Mouse (Mus musculus): ENCODE results near the gene Dimt1. TPM values are rescaled to one million over a fixed set of nuclear protein-coding genes. Genes with fewer than 3 reads are reported as not detected.
"Not testable (repeated sequence)": the region's sequence is repeated elsewhere in the genome, so short reads cannot be mapped to it uniquely, and the experiment has no call there.

Gene Dimt1
- polyA plus RNA-seq (2014; fragmentation: Nextera tagmentation; extraction: Ambion mirVana), result 49.3 and 52.0 TPM in 2 replicates

DNA sequence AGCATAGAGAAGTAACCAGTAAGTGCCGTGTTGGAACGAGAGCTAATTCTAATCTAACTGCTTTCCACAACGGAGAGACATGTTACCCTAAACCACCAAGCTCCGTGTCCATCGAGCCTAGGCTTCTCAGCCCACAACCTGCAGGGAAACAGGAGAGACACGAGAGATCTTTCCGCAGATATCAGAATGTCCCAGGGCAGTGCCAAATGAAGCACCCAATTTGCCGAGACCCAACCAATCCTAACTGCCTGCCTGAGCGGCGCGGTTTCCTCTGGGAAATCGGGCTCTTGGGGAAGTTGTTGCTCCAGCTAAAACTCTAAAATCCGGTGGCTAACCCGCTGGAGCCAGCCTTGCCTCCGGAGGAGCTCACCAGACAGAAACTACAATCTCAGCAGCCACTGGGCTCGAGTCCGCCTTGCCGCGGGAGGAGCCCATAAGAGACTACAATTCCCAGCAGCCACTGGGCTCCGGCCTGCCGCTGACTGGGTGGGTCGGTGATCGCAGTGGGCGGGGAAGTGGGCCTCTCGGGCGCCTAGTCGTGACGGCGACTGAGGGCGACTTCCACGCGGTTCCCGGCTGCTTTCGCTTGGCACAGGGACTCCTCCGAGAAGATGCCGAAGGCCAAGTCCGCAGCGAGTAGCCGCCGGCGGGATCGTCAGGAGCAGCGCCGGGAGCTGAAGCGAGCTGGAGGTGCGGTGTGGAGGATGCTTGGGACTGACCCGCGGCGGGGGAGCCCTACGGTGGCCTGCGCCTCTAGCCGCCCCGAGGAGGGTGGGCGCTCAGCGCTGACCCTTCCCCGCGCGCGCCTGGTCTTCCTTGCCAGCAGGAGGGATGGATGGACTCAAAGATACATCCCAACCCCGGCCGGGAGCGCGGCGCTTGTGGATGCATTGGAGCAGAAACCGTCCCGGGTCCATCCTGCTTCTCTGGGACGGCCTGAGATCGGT, at the start of gene Dimt1:
TSS of gene Dimt1 (plus strand) at position 534 of the 947 bp plus-strand sequence.
- Histone ChIP-seq H3K36me3 (ENCODE audit: control insufficient read depth, insufficient read depth, low read length) (no peaks in the 10 kb centered on the region; the same call in 1 of the 2 replicates), H3K4me2 (ENCODE audit: low read depth, low read length, severe bottlenecking) (peak within 1 kb of the TSS; percentile 69), H3K9me3 (ENCODE audit: control insufficient read depth, low read length) (no peaks in the 10 kb centered on the region), H3K27ac (ENCODE audit: low read depth, low read length) (peak within 1 kb of the TSS; percentile 77; the same call in 1 of the 2 replicates), H3K27me3 (ENCODE audit: control insufficient read depth, insufficient read depth, low read length) (no peaks in the 10 kb centered on the region), H3K4me1 (replicated peaks; ENCODE audit: control insufficient read depth, insufficient read depth, low read length) (peaks cover 6% of the 10 kb centered on the region; the same call in 1 of the 2 replicates), H3K4me3 (ENCODE audit: low read depth, low read length) (peak within 1 kb of the TSS; percentile 91), H3K9ac (ENCODE audit: low read length) (peak within 1 kb of the TSS; percentile 89)
- ATAC-seq (replicated peaks; ENCODE audit: low FRiP score), result peak; percentile 99
- under 1% methylated on average over 66 of the region's 68 CpGs for WGBS
- peak; percentile 96 for DNase-seq (ENCODE audit: low spot score)

DNA sequence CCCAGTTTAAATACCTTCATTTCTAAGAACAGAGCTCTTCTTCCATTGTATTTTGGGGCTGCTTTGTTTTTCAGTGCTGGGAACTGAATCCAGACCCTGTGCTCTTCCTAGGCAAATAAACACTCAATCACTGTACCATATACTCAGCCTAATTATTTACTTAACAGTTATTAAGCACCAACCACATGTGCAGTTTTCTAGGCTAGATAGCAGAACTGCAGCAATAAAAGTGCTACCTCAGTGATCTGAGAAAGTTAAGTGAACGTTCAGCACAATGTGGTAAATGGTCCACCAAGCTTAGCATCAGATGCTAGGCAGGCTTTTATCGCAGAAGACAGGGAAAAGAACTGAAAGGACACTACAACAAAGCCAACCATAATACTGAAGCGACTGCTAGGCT, 42.3 kb upstream of the Dimt1 start:
- Histone ChIP-seq H3K27ac (ENCODE audit: low read depth, low read length) (no peak overlapping the region), H3K4me2 (ENCODE audit: low read depth, low read length, severe bottlenecking) (no peak overlapping the region), H3K27me3 (ENCODE audit: control insufficient read depth, insufficient read depth, low read length) (no peaks in the 10 kb centered on the region), H3K9me3 (ENCODE audit: control insufficient read depth, low read length) (no peaks in the 10 kb centered on the region), H3K36me3 (ENCODE audit: control insufficient read depth, insufficient read depth, low read length) (no peaks in the 10 kb centered on the region), H3K9ac (ENCODE audit: low read length) (no peak overlapping the region), H3K4me3 (ENCODE audit: low read depth, low read length) (no peak overlapping the region), H3K4me1 (replicated peaks; ENCODE audit: control insufficient read depth, insufficient read depth, low read length) (no peaks in the 10 kb centered on the region)
- DNase-seq (ENCODE audit: low spot score), result no peak
- no peak for ATAC-seq (replicated peaks; ENCODE audit: low FRiP score)
- 92% methylated on average over 3 of the region's 3 CpGs for WGBS

DNA sequence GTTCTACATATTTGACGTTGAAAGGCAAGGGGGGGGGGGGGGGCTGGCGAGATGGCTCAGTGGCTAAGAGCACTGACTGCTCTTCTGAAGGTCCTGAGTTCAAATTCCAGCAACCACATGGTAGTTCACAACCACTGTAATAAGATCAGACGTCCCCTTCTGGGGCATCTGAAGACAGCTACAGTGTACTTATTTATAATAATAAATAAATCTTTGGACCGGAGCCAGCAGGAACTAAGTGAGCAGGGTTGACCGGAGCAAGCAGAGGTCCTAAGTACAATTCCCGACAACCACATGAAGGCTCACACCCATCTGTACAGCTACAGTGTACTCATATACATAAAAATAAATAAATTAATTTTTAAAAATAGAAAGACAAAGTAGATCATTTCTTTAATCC, 41.8 kb upstream of the Dimt1 start:
- H3K36me3 ChIP-seq (ENCODE audit: control insufficient read depth, insufficient read depth, low read length); H3K27ac ChIP-seq (ENCODE audit: low read depth, low read length): not testable (repeated sequence)
- 92% methylated on average over 6 of the region's 6 CpGs for WGBS

DNA sequence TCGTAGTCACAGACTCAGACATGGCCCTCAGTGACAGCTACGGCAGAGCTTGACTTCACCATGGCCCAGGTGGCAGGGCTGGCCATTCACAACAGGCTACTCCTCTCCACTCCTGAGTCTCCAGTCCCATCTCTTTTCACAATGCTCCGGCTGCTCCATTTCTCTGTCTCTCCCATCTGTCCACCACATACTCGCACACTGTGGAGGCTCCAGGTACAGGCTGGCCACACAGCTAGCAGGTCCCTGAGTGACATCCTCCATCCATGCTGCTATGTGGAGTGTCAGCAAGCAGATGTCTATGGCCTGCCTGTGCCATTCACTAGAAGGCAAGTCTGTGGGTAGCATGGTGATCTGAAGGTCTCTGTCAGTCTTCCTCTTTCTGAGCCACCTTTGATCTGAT, 39.7 kb upstream of the Dimt1 start:
- Histone ChIP-seq H3K4me1 (replicated peaks; ENCODE audit: control insufficient read depth, insufficient read depth, low read length) (no peaks in the 10 kb centered on the region), H3K27ac (ENCODE audit: low read depth, low read length) (no peak overlapping the region), H3K9me3 (ENCODE audit: control insufficient read depth, low read length) (no peaks in the 10 kb centered on the region), H3K4me2 (ENCODE audit: low read depth, low read length, severe bottlenecking) (no peak overlapping the region), H3K9ac (ENCODE audit: low read length) (no peak overlapping the region), H3K4me3 (ENCODE audit: low read depth, low read length) (no peak overlapping the region), H3K27me3 (ENCODE audit: control insufficient read depth, insufficient read depth, low read length) (no peaks in the 10 kb centered on the region), H3K36me3 (ENCODE audit: control insufficient read depth, insufficient read depth, low read length) (no peaks in the 10 kb centered on the region)
- DNase-seq (ENCODE audit: low spot score), result no peak
- WGBS, result 99% methylated on average over 4 of the region's 4 CpGs
- ATAC-seq (replicated peaks; ENCODE audit: low FRiP score), result no peak

More for the DNA sequence above, 41.8 kb upstream of the Dimt1 start:
- not testable (repeated sequence) for H3K9me3 ChIP-seq (ENCODE audit: control insufficient read depth, low read length); ATAC-seq (replicated peaks; ENCODE audit: low FRiP score); H3K9ac ChIP-seq (ENCODE audit: low read length); H3K27me3 ChIP-seq (ENCODE audit: control insufficient read depth, insufficient read depth, low read length); H3K4me2 ChIP-seq (ENCODE audit: low read depth, low read length, severe bottlenecking); DNase-seq (ENCODE audit: low spot score); H3K4me1 ChIP-seq (replicated peaks; ENCODE audit: control insufficient read depth, insufficient read depth, low read length); H3K4me3 ChIP-seq (ENCODE audit: low read depth, low read length)

DNA sequence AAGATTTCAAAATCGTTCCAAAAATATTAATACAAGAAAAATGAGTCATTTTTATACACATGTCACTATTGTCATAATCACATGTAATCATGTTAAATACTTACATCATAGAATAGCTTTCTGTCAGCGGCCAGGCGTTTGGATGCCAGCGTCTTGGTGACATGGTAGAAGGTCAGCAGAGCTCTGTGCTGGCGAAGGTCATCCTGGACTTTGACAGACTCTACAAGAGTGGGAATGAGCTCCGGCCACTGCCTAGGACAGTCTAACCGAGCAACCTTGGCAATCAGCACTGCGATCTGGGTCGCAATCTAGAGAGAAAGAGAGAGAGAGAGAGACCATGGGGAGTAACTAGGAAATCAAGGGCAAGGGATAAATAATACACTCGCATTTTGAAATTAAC, 36.8 kb upstream of the Dimt1 start:
- ATAC-seq (replicated peaks; ENCODE audit: low FRiP score) (no peak), DNase-seq (ENCODE audit: low spot score) (no peak)
- Histone ChIP-seq H3K4me2 (ENCODE audit: low read depth, low read length, severe bottlenecking) (no peak overlapping the region), H3K4me1 (replicated peaks; ENCODE audit: control insufficient read depth, insufficient read depth, low read length) (no peaks in the 10 kb centered on the region), H3K27ac (ENCODE audit: low read depth, low read length) (no peak overlapping the region), H3K36me3 (ENCODE audit: control insufficient read depth, insufficient read depth, low read length) (no peaks in the 10 kb centered on the region), H3K4me3 (ENCODE audit: low read depth, low read length) (no peak overlapping the region), H3K9ac (ENCODE audit: low read length) (no peak overlapping the region), H3K27me3 (ENCODE audit: control insufficient read depth, insufficient read depth, low read length) (no peaks in the 10 kb centered on the region), H3K9me3 (ENCODE audit: control insufficient read depth, low read length) (no peaks in the 10 kb centered on the region)
- WGBS, result 97% methylated on average over 10 of the region's 10 CpGs

DNA sequence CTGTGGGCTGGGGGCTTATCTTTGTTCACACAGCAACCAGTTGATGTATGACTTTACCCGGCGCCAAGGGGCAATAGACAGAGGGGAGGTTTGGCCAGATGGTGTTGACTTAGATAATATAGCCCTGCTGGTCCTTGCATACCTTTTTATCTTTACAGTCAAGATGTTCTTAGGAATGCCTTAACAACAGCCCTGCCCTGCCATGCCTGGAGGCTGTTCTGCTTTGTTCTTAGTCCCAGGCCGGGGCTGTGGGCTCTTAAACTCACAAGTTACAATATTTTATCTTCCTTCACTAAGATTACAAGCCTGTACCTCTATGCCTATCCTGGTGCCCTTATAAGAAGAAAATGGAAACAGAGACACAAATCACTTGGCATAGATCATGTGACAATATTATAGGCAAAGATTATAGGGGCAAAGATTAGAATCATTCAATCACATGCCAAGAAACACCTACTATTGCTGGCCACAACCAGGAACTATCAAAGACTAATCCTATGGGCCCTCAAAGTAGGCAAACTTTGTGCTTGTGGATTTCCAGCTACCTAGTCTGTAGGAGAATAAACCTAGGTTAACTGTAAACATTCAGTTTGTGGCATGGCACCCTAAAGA, 33.7 kb upstream of the Dimt1 start:
- DNase-seq (ENCODE audit: low spot score) (no peak), ATAC-seq (replicated peaks; ENCODE audit: low FRiP score) (no peak)
- 82% methylated on average over 3 of the region's 3 CpGs for WGBS
- Histone ChIP-seq H3K27ac (ENCODE audit: low read depth, low read length) (no peak overlapping the region), H3K27me3 (ENCODE audit: control insufficient read depth, insufficient read depth, low read length) (no peaks in the 10 kb centered on the region), H3K4me2 (ENCODE audit: low read depth, low read length, severe bottlenecking) (no peak overlapping the region), H3K36me3 (ENCODE audit: control insufficient read depth, insufficient read depth, low read length) (no peaks in the 10 kb centered on the region; the same call in 1 of the 2 replicates), H3K9me3 (ENCODE audit: control insufficient read depth, low read length) (no peaks in the 10 kb centered on the region), H3K4me3 (ENCODE audit: low read depth, low read length) (no peak overlapping the region), H3K9ac (ENCODE audit: low read length) (no peak overlapping the region), H3K4me1 (replicated peaks; ENCODE audit: control insufficient read depth, insufficient read depth, low read length) (no peaks in the 10 kb centered on the region)

DNA sequence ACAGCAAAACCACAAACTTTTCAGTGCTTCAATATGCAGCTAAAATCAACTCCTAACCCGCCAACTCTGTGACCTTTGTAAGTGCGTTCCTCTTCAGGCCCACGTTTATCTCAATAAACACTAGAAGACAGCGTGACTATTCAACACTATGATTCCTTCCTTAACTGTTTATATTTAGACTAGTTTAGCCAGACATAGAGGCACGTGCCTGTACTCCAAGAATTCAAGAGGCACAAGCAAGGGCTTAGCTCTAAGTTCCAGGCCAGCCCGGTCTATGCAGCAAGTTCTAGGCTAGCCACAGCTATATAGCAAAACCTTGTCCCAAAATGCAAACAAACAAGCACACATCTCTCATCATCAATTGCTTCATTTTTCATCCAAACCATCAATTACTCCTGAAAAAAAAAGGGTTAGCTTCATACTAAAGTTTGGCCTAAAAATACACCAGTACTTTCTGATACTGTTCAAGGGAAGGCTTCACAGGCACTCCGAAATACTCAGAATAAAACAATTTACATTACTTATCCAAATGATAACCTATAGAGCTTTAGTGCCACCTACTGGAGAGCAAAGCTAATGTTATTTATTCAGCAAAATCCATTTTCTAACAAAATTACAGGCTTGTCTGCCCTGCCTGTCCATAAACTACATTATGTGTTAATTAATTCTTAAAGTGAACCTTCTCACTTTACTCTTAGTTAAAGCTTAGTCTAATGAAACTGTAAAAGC, 28.4 kb upstream of the Dimt1 start:
- WGBS, result 92% methylated on average over 7 of the region's 7 CpGs

DNA sequence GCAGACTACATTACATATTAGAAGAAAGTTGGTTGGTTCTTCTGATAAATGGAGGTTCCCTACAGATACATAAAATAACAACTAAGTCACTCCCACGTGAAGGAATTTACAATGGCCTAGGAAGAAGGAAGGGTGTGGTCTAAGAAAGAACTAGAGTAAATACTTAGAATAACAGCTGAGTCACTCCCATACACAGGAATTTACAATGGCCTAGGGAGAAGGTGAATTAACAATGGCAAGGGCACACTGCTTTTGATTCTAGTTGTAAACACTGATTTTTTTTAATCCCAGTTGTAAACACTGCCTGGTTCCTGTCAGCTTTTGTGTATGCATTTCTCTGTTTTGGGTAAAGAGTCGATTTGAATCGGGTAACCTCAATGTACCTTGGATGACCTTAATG, 21.0 kb upstream of the Dimt1 start:
- H3K9ac ChIP-seq (ENCODE audit: low read length); H3K9me3 ChIP-seq (ENCODE audit: control insufficient read depth, low read length); H3K36me3 ChIP-seq (ENCODE audit: control insufficient read depth, insufficient read depth, low read length); H3K27me3 ChIP-seq (ENCODE audit: control insufficient read depth, insufficient read depth, low read length); DNase-seq (ENCODE audit: low spot score); H3K4me1 ChIP-seq (replicated peaks; ENCODE audit: control insufficient read depth, insufficient read depth, low read length); H3K27ac ChIP-seq (ENCODE audit: low read depth, low read length); H3K4me3 ChIP-seq (ENCODE audit: low read depth, low read length); ATAC-seq (replicated peaks; ENCODE audit: low FRiP score); H3K4me2 ChIP-seq (ENCODE audit: low read depth, low read length, severe bottlenecking): not testable (repeated sequence)
- WGBS, result 95% methylated on average over 3 of the region's 3 CpGs

More for the DNA sequence above, 28.4 kb upstream of the Dimt1 start:
- no peak overlapping the region for H3K27ac ChIP-seq (ENCODE audit: low read depth, low read length)
- no peaks in the 10 kb centered on the region for H3K27me3 ChIP-seq (ENCODE audit: control insufficient read depth, insufficient read depth, low read length)
- no peaks in the 10 kb centered on the region for H3K9me3 ChIP-seq (ENCODE audit: control insufficient read depth, low read length)
- no peaks in the 10 kb centered on the region for H3K4me1 ChIP-seq (replicated peaks; ENCODE audit: control insufficient read depth, insufficient read depth, low read length)
- H3K4me2 ChIP-seq (ENCODE audit: low read depth, low read length, severe bottlenecking), result no peak overlapping the region
- ATAC-seq (replicated peaks; ENCODE audit: low FRiP score) (no peak), DNase-seq (ENCODE audit: low spot score) (no peak)
- no peaks in the 10 kb centered on the region; the same call in 1 of the 2 replicates for H3K36me3 ChIP-seq (ENCODE audit: control insufficient read depth, insufficient read depth, low read length)
- H3K4me3 ChIP-seq (ENCODE audit: low read depth, low read length), result no peak overlapping the region
- H3K9ac ChIP-seq (ENCODE audit: low read length), result no peak overlapping the region
